Mouse (Mus musculus): ENCODE measurements at regions not wholly inside any gene's neighbourhood (a gene's known extent, or its start where the extent isn't known, plus 50 kb on each side); places are given as distances from the start of the nearest gene placed in this dataset.

- Histone ChIP-seq H3K4me1 (ENCODE audit: control insufficient read depth in 1 of 2, insufficient read depth in 2 of 2) (no peaks in the 10 kb centered on the region), H3K9ac (ENCODE audit: insufficient read depth, low read depth) (no peak overlapping the region), H3K27ac (ENCODE audit: insufficient read depth, low read depth) (no peak overlapping the region), H3K4me2 (ENCODE audit: insufficient read depth, low read depth, poor library complexity, severe bottlenecking) (no peak overlapping the region), H3K9me3 (replicated peaks; ENCODE audit: low read length) (peaks cover 51% of the 10 kb centered on the region), H3K79me2 (replicated peaks; ENCODE audit: control insufficient read depth, extremely low read depth, insufficient read depth, poor library complexity, severe bottlenecking) (no peaks in the 10 kb centered on the region), H3K27me3 (replicated peaks) (no peaks in the 10 kb centered on the region), H3K4me3 (replicated peaks in 1 of 3; ENCODE audit: low read depth in 2 of 3, low read length in 2 of 3, poor library complexity in 1 of 3) (no peak overlapping the region), H3K36me3 (replicated peaks in 1 of 2; ENCODE audit: control insufficient read depth in 1 of 2, insufficient read depth in 1 of 2, low read length in 1 of 2) (no peaks in the 10 kb centered on the region)
- dilution Hi-C loops (cut with MboI; ENCODE audit: extremely low pct_ligation_motif_present, extremely low pct_unique_long_range_greater_than_20kb, low sequenced_read_pairs), result no loop called here
- no peak for TF ChIP-seq TBP (conservative IDR thresholded peaks at IDR 0.05; ENCODE audit: low read depth, low read length)
- TF ChIP-seq MAZ (IDR thresholded peaks at IDR 0.05; ENCODE audit: low read depth, low read length), result no peak
- no peak for TF ChIP-seq MEF2A (IDR thresholded peaks at IDR 0.05; ENCODE audit: borderline replicate concordance, low read depth, low read length)
- TF ChIP-seq ZNF384 (IDR thresholded peaks at IDR 0.05; ENCODE audit: low read depth, low read length), result no peak
- TF ChIP-seq ETS1 (conservative IDR thresholded peaks at IDR 0.05; ENCODE audit: low read depth, low read length), result no peak
- TF ChIP-seq ZKSCAN1 (IDR thresholded peaks at IDR 0.05; ENCODE audit: borderline replicate concordance, low read depth, low read length), result no peak
- TF ChIP-seq USF2 (conservative IDR thresholded peaks at IDR 0.05; ENCODE audit: low read depth, low read length), result no peak
- TF ChIP-seq ZC3H11A (IDR thresholded peaks at IDR 0.05; ENCODE audit: low read depth, low read length), result no peak
- TF ChIP-seq CHD2 (IDR thresholded peaks at IDR 0.05; ENCODE audit: low read length), result no peak
- no peak for TF ChIP-seq SMC3 (IDR thresholded peaks at IDR 0.05; ENCODE audit: low read depth, low read length)
- no peak for TF ChIP-seq UBTF (IDR thresholded peaks at IDR 0.05; ENCODE audit: low read depth, low read length)
- TF ChIP-seq MYC (IDR thresholded peaks at IDR 0.05; ENCODE audit: low read depth, low read length), result no peak
- no peak for TF ChIP-seq CTCF (conservative IDR thresholded peaks at IDR 0.05 in 1 of 2, IDR thresholded peaks at IDR 0.05 in 1 of 2; ENCODE audit: low read depth in 2 of 2, low read length in 2 of 2)
- no peak for TF ChIP-seq ELF1 (IDR thresholded peaks at IDR 0.05; ENCODE audit: low read depth, low read length)
- TF ChIP-seq MAFK (IDR thresholded peaks at IDR 0.05; ENCODE audit: insufficient replicate concordance, low read length), result no peak
- no peak for TF ChIP-seq JUN (IDR thresholded peaks at IDR 0.05; ENCODE audit: insufficient read depth, low read depth, low read length)
- in situ Hi-C loops (cut with MboI; ENCODE audit: low pct_ligation_motif_present, low pct_unique_long_range_greater_than_20kb, low sequenced_read_pairs), result no loop called here
- no peak for DNase-seq (ENCODE audit: extremely low read depth)
Observed at GRCm38 (mm10) chr7:71119987-71120386, 231.3 kb downstream of the Gm10295 start.

- Histone ChIP-seq H3K27me3 (replicated peaks) (no peaks in the 10 kb centered on the region), H3K4me1 (ENCODE audit: control insufficient read depth in 1 of 2, insufficient read depth in 2 of 2) (no peaks in the 10 kb centered on the region), H3K4me3 (replicated peaks in 1 of 3; ENCODE audit: low read depth in 2 of 3, low read length in 2 of 3, poor library complexity in 1 of 3) (no peak overlapping the region), H3K9ac (ENCODE audit: insufficient read depth, low read depth) (no peak overlapping the region), H3K36me3 (replicated peaks in 1 of 2; ENCODE audit: control insufficient read depth in 1 of 2, insufficient read depth in 1 of 2, low read length in 1 of 2) (no peaks in the 10 kb centered on the region), H3K4me2 (ENCODE audit: insufficient read depth, low read depth, poor library complexity, severe bottlenecking) (no peak overlapping the region), H3K9me3 (replicated peaks; ENCODE audit: low read length) (peaks cover 57% of the 10 kb centered on the region), H3K27ac (ENCODE audit: insufficient read depth, low read depth) (no peak overlapping the region), H3K79me2 (replicated peaks; ENCODE audit: control insufficient read depth, extremely low read depth, insufficient read depth, poor library complexity, severe bottlenecking) (no peaks in the 10 kb centered on the region)
- in situ Hi-C loops (cut with MboI; ENCODE audit: low pct_ligation_motif_present, low pct_unique_long_range_greater_than_20kb, low sequenced_read_pairs) (no loop called here), dilution Hi-C loops (cut with MboI; ENCODE audit: extremely low pct_ligation_motif_present, extremely low pct_unique_long_range_greater_than_20kb, low sequenced_read_pairs) (no loop called here)
- no peak for DNase-seq (ENCODE audit: extremely low read depth)
- TF ChIP-seq BHLHE40 (IDR thresholded peaks at IDR 0.05; ENCODE audit: low read depth, low read length) (no peak), NRF1 (IDR thresholded peaks at IDR 0.05; ENCODE audit: low read depth, low read length) (no peak), SMC3 (IDR thresholded peaks at IDR 0.05; ENCODE audit: low read depth, low read length) (no peak), SIN3A (IDR thresholded peaks at IDR 0.05; ENCODE audit: low read length) (no peak), MAFK (IDR thresholded peaks at IDR 0.05; ENCODE audit: insufficient replicate concordance, low read length) (no peak), RCOR1 (conservative IDR thresholded peaks at IDR 0.05; ENCODE audit: low read depth, low read length) (no peak), E2F4 (IDR thresholded peaks at IDR 0.05; ENCODE audit: insufficient replicate concordance, low read depth, low read length) (no peak)
Observed at GRCm38 (mm10) chr7:71107101-71107500, 244.2 kb downstream of the Gm10295 start.

Data from CH12.LX (cell line).